Mouse (Mus musculus): ENCODE data around the gene Itgb8. TPM values are rescaled to one million over a fixed set of nuclear protein-coding genes. Genes with fewer than 3 reads are reported as not detected.

The Itgb8 gene
- polyA plus RNA-seq, 1 experiment from 2014 or later, result 3.2 TPM

Other genes with a start within 250 kb of the Itgb8 start
- 4.9 TPM in 2 replicates for gene Macc1, start 75.5 kb upstream of the Itgb8 start, polyA plus RNA-seq (2015; fragmentation: Nextera tagmentation; extraction: Ambion mirVana)